Mouse (Mus musculus) hindbrain, embryonic 14.5 days (tissue): ENCODE results near the gene Plxnb2. TPM values are rescaled to one million over a fixed set of nuclear protein-coding genes. Genes with fewer than 3 reads are reported as not detected.

Source experiments
- ATAC-seq: fragments of 200-750 bp; cut with Nextera tagmentation; 2 replicates; pipeline ENCODE4 v1.8.0; 2017; ENCODE audit warnings: moderate number of reproducible peaks, mild to moderate bottlenecking, moderate TSS enrichment, moderate library complexity; ENCODE audit not compliant: low FRiP score
- DNase-seq: peaks from one replicate; pipeline ENCODE4 v3.0.0-alpha.2; 2015; ENCODE audit warnings: low spot score
- H3K27ac ChIP-seq: fragments of 300-500 bp; sonication (generic); 2 replicates; pipeline ENCODE4 v1.5.1; 2014; ENCODE audit warnings: mild to moderate bottlenecking, moderate library complexity
- H3K27me3 ChIP-seq: fragments of 300-500 bp; sonication (generic); 2 replicates; pipeline ENCODE4 v1.6.1; 2014; ENCODE audit warnings: mild to moderate bottlenecking, low read length, mixed read lengths; ENCODE audit not compliant: control insufficient read depth, insufficient read depth
- H3K36me3 ChIP-seq: fragments of 300-500 bp; sonication (generic); replicated peaks from 2 replicates; pipeline ENCODE4 v1.6.1; 2014; ENCODE audit not compliant: control insufficient read depth, insufficient read depth
- H3K4me1 ChIP-seq: fragments of 300-500 bp; sonication (generic); replicated peaks from 2 replicates; pipeline ENCODE4 v1.6.1; 2014; ENCODE audit warnings: antibody characterized with exemption, low read length, mixed read lengths; ENCODE audit not compliant: control insufficient read depth, insufficient read depth
- H3K4me2 ChIP-seq: fragments of 300-500 bp; sonication (generic); replicated peaks from 2 replicates; pipeline ENCODE4 v1.6.1; 2014; ENCODE audit warnings: mild to moderate bottlenecking, moderate library complexity
- H3K4me3 ChIP-seq: fragments of 300-500 bp; sonication (generic); replicated peaks from 2 replicates; pipeline ENCODE4 v1.5.1; 2014; ENCODE audit warnings: mild to moderate bottlenecking, low read length
- H3K9ac ChIP-seq: fragments of 300-500 bp; sonication (generic); 2 replicates; pipeline ENCODE4 v1.6.1; 2014
- H3K9me3 ChIP-seq: fragments of 300-500 bp; sonication (generic); 2 replicates; pipeline ENCODE4 v1.6.1; 2016; ENCODE audit warnings: low read length; ENCODE audit not compliant: control insufficient read depth
- WGBS: fragments of 180-500 bp; shearing (Covaris S2); extraction: QIAGEN DNeasy Blood & Tissue Kit; methylation state at CpG from one replicate; pipeline ENCODE4 v1.1.7; 2014; 5-methylcytosine and 5-hydroxymethylcytosine counted together
- polyA plus RNA-seq: library from polyadenylated mRNA; unstranded; fragments of >200 nt; fragmentation: Nextera tagmentation; extraction: Ambion mirVana; gene quantifications from 2 replicates; pipeline ENCODE4 v1.2.1, GENCODE M21; 2014

The Plxnb2 gene
- polyA plus RNA-seq, 1 experiment from 2014 or later = 101 TPM

- no peak for ATAC-seq
- 95% methylated on average over 9 of the region's 9 CpGs for WGBS
- Histone ChIP-seq H3K27ac (no peak overlapping the region), H3K9me3 (no peaks in the 10 kb centered on the region), H3K4me3 (no peak overlapping the region), H3K36me3 (peaks cover 100% of the 10 kb centered on the region), H3K4me1 (no peaks in the 10 kb centered on the region), H3K27me3 (no peaks in the 10 kb centered on the region), H3K4me2 (no peak overlapping the region), H3K9ac (no peak overlapping the region)
- no peak for DNase-seq
Measured at GRCm38 (mm10) chr15:89161397-89161796, 19.2 kb downstream of the Plxnb2 start.

- DNase-seq (no peak), ATAC-seq (0 out of 2 replicates have a peak, but pooled peaks have one; percentile 22)
- H3K9ac ChIP-seq = no peak overlapping the region
- no peak overlapping the region for H3K27ac ChIP-seq
- H3K36me3 ChIP-seq = peaks cover 100% of the 10 kb centered on the region
- H3K4me3 ChIP-seq = no peak overlapping the region
- H3K9me3 ChIP-seq = no peaks in the 10 kb centered on the region
- 95% methylated on average over 16 of the region's 16 CpGs for WGBS
- H3K4me1 ChIP-seq = no peaks in the 10 kb centered on the region
- H3K27me3 ChIP-seq = no peaks in the 10 kb centered on the region
- no peak overlapping the region for H3K4me2 ChIP-seq
Measured at GRCm38 (mm10) chr15:89158516-89158915, 22.1 kb downstream of the Plxnb2 start.

GRCm38 (mm10) chr15:89157954-89158353 is 22.6 kb downstream of the Plxnb2 start:
- H3K27me3 ChIP-seq = no peaks in the 10 kb centered on the region
- H3K9ac ChIP-seq = no peak overlapping the region
- H3K27ac ChIP-seq = no peak overlapping the region
- peak; percentile 71 for DNase-seq
- ATAC-seq = peak; percentile 24; the same call in 1 of the 2 replicates
- peaks cover 97% of the 10 kb centered on the region for H3K36me3 ChIP-seq
- H3K4me3 ChIP-seq = no peak overlapping the region
- H3K4me1 ChIP-seq = no peaks in the 10 kb centered on the region
- no peak overlapping the region for H3K4me2 ChIP-seq
- WGBS = 71% methylated on average over 7 of the region's 7 CpGs
- H3K9me3 ChIP-seq = no peaks in the 10 kb centered on the region

- ATAC-seq = peak; percentile 35; the same call in 1 of the 2 replicates
- H3K4me1 ChIP-seq = peaks cover 29% of the 10 kb centered on the region
- no peaks in the 10 kb centered on the region for H3K9me3 ChIP-seq
- no peak overlapping the region for H3K4me3 ChIP-seq
- H3K27me3 ChIP-seq = no peaks in the 10 kb centered on the region
- no peak for DNase-seq
- H3K9ac ChIP-seq = 0 out of 2 replicates have a peak overlapping the region, but pooled peaks have one; percentile 16
- peaks cover 41% of the 10 kb centered on the region for H3K36me3 ChIP-seq
- peak overlapping the region; percentile 67 for H3K27ac ChIP-seq
- H3K4me2 ChIP-seq = no peak overlapping the region
Measured at GRCm38 (mm10) chr15:89152312-89152711, 28.3 kb downstream of the Plxnb2 start.

GRCm38 (mm10) chr15:89150041-89150390 is 30.6 kb downstream of the Plxnb2 start:
- DNase-seq (no peak), ATAC-seq (no peak)
- Histone ChIP-seq H3K4me1 (peaks cover 45% of the 10 kb centered on the region), H3K4me2 (peak overlapping the region; percentile 87), H3K9ac (peak overlapping the region; percentile 88), H3K9me3 (no peaks in the 10 kb centered on the region), H3K4me3 (peak overlapping the region; percentile 53), H3K27me3 (no peaks in the 10 kb centered on the region), H3K27ac (peak overlapping the region; percentile 90), H3K36me3 (peaks cover 26% of the 10 kb centered on the region)
- 2% methylated on average over 13 of the region's 13 CpGs for WGBS

- DNase-seq (no peak), ATAC-seq (peak; percentile 61)
- Histone ChIP-seq H3K9ac (peak within 1 kb of the TSS; percentile 88), H3K4me3 (peak within 1 kb of the TSS; percentile 53), H3K4me2 (peak within 1 kb of the TSS; percentile 87), H3K9me3 (no peaks in the 10 kb centered on the region), H3K27ac (peak within 1 kb of the TSS; percentile 90), H3K27me3 (no peaks in the 10 kb centered on the region), H3K4me1 (peaks cover 45% of the 10 kb centered on the region), H3K36me3 (peaks cover 26% of the 10 kb centered on the region)
- WGBS = under 1% methylated on average over 44 of the region's 61 CpGs
Measured at GRCm38 (mm10) chr15:89149271-89150040, 31.1 kb downstream of the Plxnb2 start, which contains the start of gene Mapk11. TSS of gene Mapk11 (minus strand) at chr15:89149628.

- H3K36me3 ChIP-seq = peaks cover 26% of the 10 kb centered on the region
- ATAC-seq = peak; percentile 2; the same call in 1 of the 2 replicates
- H3K9me3 ChIP-seq = no peaks in the 10 kb centered on the region
- H3K27me3 ChIP-seq = no peaks in the 10 kb centered on the region
- H3K4me1 ChIP-seq = peaks cover 45% of the 10 kb centered on the region
- H3K9ac ChIP-seq = peak overlapping the region; percentile 88
- H3K4me2 ChIP-seq = peak overlapping the region; percentile 87
- DNase-seq = no peak
- WGBS = 3% methylated on average over 25 of the region's 25 CpGs
- H3K4me3 ChIP-seq = peak overlapping the region; percentile 53
- peak overlapping the region; percentile 90 for H3K27ac ChIP-seq
Measured at GRCm38 (mm10) chr15:89148496-89149270, 31.9 kb downstream of the Plxnb2 start.

- H3K27ac ChIP-seq = peak overlapping the region; percentile 77; the same call in 1 of the 2 replicates
- 33% methylated on average over 4 of the region's 4 CpGs for WGBS
Measured at GRCm38 (mm10) chr15:89147895-89148294, 32.7 kb downstream of the Plxnb2 start.

GRCm38 (mm10) chr15:89147456-89147855 is 33.1 kb downstream of the Plxnb2 start:
- no peaks in the 10 kb centered on the region for H3K9me3 ChIP-seq
- H3K4me2 ChIP-seq = peak overlapping the region; percentile 87
- WGBS = 24% methylated on average over 10 of the region's 10 CpGs
- ATAC-seq (no peak), DNase-seq (no peak)
- peaks cover 41% of the 10 kb centered on the region for H3K4me1 ChIP-seq
- peak overlapping the region; percentile 88 for H3K9ac ChIP-seq
- H3K27ac ChIP-seq = peak overlapping the region; percentile 77
- H3K36me3 ChIP-seq = peaks cover 34% of the 10 kb centered on the region
- H3K4me3 ChIP-seq = peak overlapping the region; percentile 53
- H3K27me3 ChIP-seq = no peaks in the 10 kb centered on the region

More at GRCm38 (mm10) chr15:89147895-89148294, 32.7 kb downstream of the Plxnb2 start:
- Histone ChIP-seq H3K36me3 (peaks cover 30% of the 10 kb centered on the region), H3K9me3 (no peaks in the 10 kb centered on the region), H3K4me1 (peaks cover 45% of the 10 kb centered on the region), H3K27me3 (no peaks in the 10 kb centered on the region), H3K4me2 (peak overlapping the region; percentile 87), H3K9ac (peak overlapping the region; percentile 88; the same call in 1 of the 2 replicates), H3K4me3 (peak overlapping the region; percentile 53)
- ATAC-seq (no peak), DNase-seq (no peak)
